Mouse (Mus musculus): ENCODE measurements around the gene Tkt. TPM values are rescaled to one million over a fixed set of nuclear protein-coding genes. Genes with fewer than 3 reads are reported as not detected.

The Tkt gene
- polyA plus RNA-seq (2015; fragmentation: Nextera tagmentation; extraction: Ambion mirVana) = 327 and 333 TPM in 2 replicates

GRCm38 (mm10) chr14:30548131-30548720 is at the start of gene Tkt:
Gene Tkt, plus strand, starts transcription at chr14:30548359.
- peak within 1 kb of the TSS; percentile 67 for H3K4me2 ChIP-seq (replicated peaks)
- peaks cover 26% of the 10 kb centered on the region for H3K4me1 ChIP-seq
- peak within 1 kb of the TSS; percentile 80 for H3K9ac ChIP-seq (replicated peaks)
- H3K9me3 ChIP-seq = no peaks in the 10 kb centered on the region
- 12% methylated on average over 8 of the region's 8 CpGs for WGBS
- peak within 1 kb of the TSS; percentile 89 for H3K27ac ChIP-seq (replicated peaks)
- H3K27me3 ChIP-seq = no peaks in the 10 kb centered on the region
- H3K4me3 ChIP-seq = peak within 1 kb of the TSS; percentile 78
- no peaks in the 10 kb centered on the region for H3K36me3 ChIP-seq
- ATAC-seq (replicated peaks) = peak; percentile 42

GRCm38 (mm10) chr14:30504990-30505389 is 43.2 kb upstream of the Tkt start:
- Histone ChIP-seq H3K27me3 (no peaks in the 10 kb centered on the region), H3K4me1 (no peaks in the 10 kb centered on the region), H3K36me3 (peaks cover 40% of the 10 kb centered on the region), H3K9me3 (no peaks in the 10 kb centered on the region), H3K27ac (replicated peaks) (no peak overlapping the region), H3K9ac (replicated peaks) (no peak overlapping the region), H3K4me2 (replicated peaks) (no peak overlapping the region), H3K4me3 (no peak overlapping the region)
- no peak for ATAC-seq (replicated peaks)
- 82% methylated on average over 5 of the region's 5 CpGs for WGBS

- Histone ChIP-seq H3K4me1 (no peaks in the 10 kb centered on the region), H3K36me3 (peaks cover 58% of the 10 kb centered on the region), H3K4me2 (replicated peaks) (no peak overlapping the region), H3K4me3 (no peak overlapping the region), H3K27me3 (no peaks in the 10 kb centered on the region), H3K9ac (replicated peaks) (no peak overlapping the region), H3K27ac (replicated peaks) (no peak overlapping the region), H3K9me3 (no peaks in the 10 kb centered on the region)
- ATAC-seq (replicated peaks) = no peak
- 93% methylated on average over 6 of the region's 6 CpGs for WGBS
Observed at GRCm38 (mm10) chr14:30510214-30510763, 37.9 kb upstream of the Tkt start.

- 93% methylated on average over 5 of the region's 5 CpGs for WGBS
- Histone ChIP-seq H3K27me3 (no peaks in the 10 kb centered on the region), H3K4me2 (replicated peaks) (no peak overlapping the region), H3K36me3 (peaks cover 42% of the 10 kb centered on the region), H3K27ac (replicated peaks) (no peak overlapping the region), H3K4me3 (no peak overlapping the region), H3K9ac (replicated peaks) (no peak overlapping the region), H3K9me3 (no peaks in the 10 kb centered on the region), H3K4me1 (no peaks in the 10 kb centered on the region)
- no peak for ATAC-seq (replicated peaks)
Observed at GRCm38 (mm10) chr14:30512896-30513295, 35.3 kb upstream of the Tkt start.

GRCm38 (mm10) chr14:30515931-30516723 is 32.0 kb upstream of the Tkt start:
- Histone ChIP-seq H3K27ac (replicated peaks) (no peak overlapping the region), H3K36me3 (peaks cover 50% of the 10 kb centered on the region), H3K9ac (replicated peaks) (no peak overlapping the region), H3K27me3 (no peaks in the 10 kb centered on the region), H3K4me1 (no peaks in the 10 kb centered on the region), H3K9me3 (no peaks in the 10 kb centered on the region), H3K4me3 (no peak overlapping the region), H3K4me2 (replicated peaks) (no peak overlapping the region)
- WGBS = 89% methylated on average over 13 of the region's 13 CpGs
- ATAC-seq (replicated peaks) = no peak

- no peaks in the 10 kb centered on the region for H3K4me1 ChIP-seq
- H3K9me3 ChIP-seq = no peaks in the 10 kb centered on the region
- H3K36me3 ChIP-seq = peaks cover 57% of the 10 kb centered on the region
- H3K9ac ChIP-seq (replicated peaks) = no peak overlapping the region
- no peaks in the 10 kb centered on the region for H3K27me3 ChIP-seq
- WGBS = 92% methylated on average over 5 of the region's 5 CpGs
- no peak overlapping the region for H3K4me3 ChIP-seq
- no peak overlapping the region for H3K4me2 ChIP-seq (replicated peaks)
- H3K27ac ChIP-seq (replicated peaks) = no peak overlapping the region
- ATAC-seq (replicated peaks) = no peak
Observed at GRCm38 (mm10) chr14:30519323-30519722, 28.8 kb upstream of the Tkt start.

- Histone ChIP-seq H3K9me3 (no peaks in the 10 kb centered on the region), H3K27ac (replicated peaks) (no peak overlapping the region), H3K27me3 (no peaks in the 10 kb centered on the region), H3K4me1 (no peaks in the 10 kb centered on the region), H3K9ac (replicated peaks) (no peak overlapping the region), H3K36me3 (peaks cover 78% of the 10 kb centered on the region), H3K4me2 (replicated peaks) (no peak overlapping the region), H3K4me3 (no peak overlapping the region)
- WGBS = 78% methylated on average over 6 of the region's 6 CpGs
- ATAC-seq (replicated peaks) = no peak
Observed at GRCm38 (mm10) chr14:30523356-30523755, 24.8 kb upstream of the Tkt start.

- Histone ChIP-seq H3K9ac (replicated peaks) (no peak overlapping the region), H3K9me3 (no peaks in the 10 kb centered on the region), H3K27ac (replicated peaks) (no peak overlapping the region), H3K36me3 (peaks cover 40% of the 10 kb centered on the region), H3K4me1 (peaks cover 12% of the 10 kb centered on the region), H3K27me3 (no peaks in the 10 kb centered on the region), H3K4me2 (replicated peaks) (no peak overlapping the region), H3K4me3 (no peak overlapping the region)
- no peak for ATAC-seq (replicated peaks)
- WGBS = 89% methylated on average over 10 of the region's 10 CpGs
Observed at GRCm38 (mm10) chr14:30528392-30528791, 19.8 kb upstream of the Tkt start.

- Histone ChIP-seq H3K9me3 (no peaks in the 10 kb centered on the region), H3K9ac (replicated peaks) (no peak overlapping the region), H3K4me1 (peaks cover 12% of the 10 kb centered on the region), H3K36me3 (peaks cover 34% of the 10 kb centered on the region), H3K4me2 (replicated peaks) (no peak overlapping the region), H3K27me3 (no peaks in the 10 kb centered on the region), H3K4me3 (no peak overlapping the region), H3K27ac (replicated peaks) (no peak overlapping the region)
- ATAC-seq (replicated peaks) = no peak
- WGBS = 93% methylated on average over 5 of the region's 5 CpGs
Observed at GRCm38 (mm10) chr14:30528961-30529360, 19.2 kb upstream of the Tkt start.

- Histone ChIP-seq H3K36me3 (peaks cover 30% of the 10 kb centered on the region), H3K27ac (replicated peaks) (no peak overlapping the region), H3K4me1 (peaks cover 12% of the 10 kb centered on the region), H3K9me3 (no peaks in the 10 kb centered on the region), H3K9ac (replicated peaks) (no peak overlapping the region), H3K4me3 (no peak overlapping the region), H3K27me3 (no peaks in the 10 kb centered on the region), H3K4me2 (replicated peaks) (no peak overlapping the region)
- ATAC-seq (replicated peaks) = no peak
- WGBS = 90% methylated on average over 12 of the region's 12 CpGs
Observed at GRCm38 (mm10) chr14:30529454-30529853, 18.7 kb upstream of the Tkt start.

GRCm38 (mm10) chr14:30530726-30531269 is 17.4 kb upstream of the Tkt start:
- no peaks in the 10 kb centered on the region for H3K9me3 ChIP-seq
- peaks cover 12% of the 10 kb centered on the region for H3K4me1 ChIP-seq
- H3K9ac ChIP-seq (replicated peaks) = no peak overlapping the region
- ATAC-seq (replicated peaks) = peak; percentile 76
- H3K27me3 ChIP-seq = no peaks in the 10 kb centered on the region
- H3K4me2 ChIP-seq (replicated peaks) = no peak overlapping the region
- H3K4me3 ChIP-seq = no peak overlapping the region
- 25% methylated on average over 8 of the region's 8 CpGs for WGBS
- H3K27ac ChIP-seq (replicated peaks) = peak overlapping the region; percentile 55
- H3K36me3 ChIP-seq = peaks cover 17% of the 10 kb centered on the region

- H3K27me3 ChIP-seq = no peaks in the 10 kb centered on the region
- H3K36me3 ChIP-seq = peaks cover 12% of the 10 kb centered on the region
- no peak overlapping the region; the same call in 1 of the 2 replicates for H3K27ac ChIP-seq (replicated peaks)
- no peak overlapping the region for H3K4me2 ChIP-seq (replicated peaks)
- H3K4me1 ChIP-seq = peaks cover 12% of the 10 kb centered on the region
- no peak overlapping the region for H3K4me3 ChIP-seq
- no peaks in the 10 kb centered on the region for H3K9me3 ChIP-seq
- no peak overlapping the region for H3K9ac ChIP-seq (replicated peaks)
- ATAC-seq (replicated peaks) = no peak
- 50% methylated on average over 5 of the region's 5 CpGs for WGBS
Observed at GRCm38 (mm10) chr14:30531431-30531830, 16.7 kb upstream of the Tkt start.
